Mouse (Mus musculus): ENCODE measurements around the gene Dlg4.
A peak's percentile ranks its signal among the peaks of the same experiment; 100 is the strongest.

- TF ChIP-seq CTCF (IDR thresholded peaks at IDR 0.05; ENCODE audit: extremely low read depth, insufficient read length, insufficient replicate concordance, low read depth, low read length) (no peak), POLR2A (IDR thresholded peaks at IDR 0.05; ENCODE audit: low read depth, low read length) (peak; percentile 42; the same call in 1 of the 2 replicates)
Observed at GRCm38 (mm10) chr11:70014880-70015558, 1.7 kb upstream of the Dlg4 start, which contains the start of gene Acadvl.

Data from small intestine, adult 2 months (tissue).